Mouse (Mus musculus) embryo, embryonic 11 days (tissue): ENCODE measurements around the gene Crtc3.
A peak's percentile ranks its signal among the peaks of the same experiment; 100 is the strongest.

Experiments
- DNase-seq: peaks from one replicate; pipeline ENCODE4 v3.0.0-alpha.2; 2015

The Crtc3 gene

DNA sequence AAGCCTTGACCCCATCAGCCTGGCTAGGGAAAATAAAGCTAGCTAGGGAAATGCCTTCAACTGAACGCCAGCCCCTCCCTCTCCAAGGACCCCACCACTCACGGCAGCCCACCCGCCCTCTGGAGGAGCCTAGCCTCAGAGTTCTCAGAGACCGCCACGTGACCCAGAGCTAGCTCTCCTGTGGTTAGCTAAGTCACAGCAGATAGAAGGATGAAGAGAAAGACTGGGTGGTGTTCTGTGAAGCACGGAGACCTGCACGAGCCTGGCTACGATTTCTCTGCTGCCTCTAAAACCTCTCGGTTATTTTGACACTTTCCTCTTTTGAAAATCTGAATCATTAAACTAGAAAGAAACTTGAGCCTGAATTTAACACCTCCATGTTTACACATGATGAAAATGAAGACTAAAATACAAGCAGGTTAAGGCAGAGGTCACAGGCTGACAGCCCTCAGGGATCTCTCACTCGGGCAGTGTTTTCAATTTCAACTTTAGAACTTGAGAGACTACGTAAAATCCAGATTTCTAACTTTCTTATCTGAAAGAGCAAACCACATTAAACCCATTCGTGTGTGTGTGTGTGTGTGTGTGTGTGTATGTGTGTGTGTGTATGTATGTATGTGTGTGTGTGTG lies 8.3 kb downstream of the Crtc3 start:
- DNase-seq, result peak; percentile 77

DNA sequence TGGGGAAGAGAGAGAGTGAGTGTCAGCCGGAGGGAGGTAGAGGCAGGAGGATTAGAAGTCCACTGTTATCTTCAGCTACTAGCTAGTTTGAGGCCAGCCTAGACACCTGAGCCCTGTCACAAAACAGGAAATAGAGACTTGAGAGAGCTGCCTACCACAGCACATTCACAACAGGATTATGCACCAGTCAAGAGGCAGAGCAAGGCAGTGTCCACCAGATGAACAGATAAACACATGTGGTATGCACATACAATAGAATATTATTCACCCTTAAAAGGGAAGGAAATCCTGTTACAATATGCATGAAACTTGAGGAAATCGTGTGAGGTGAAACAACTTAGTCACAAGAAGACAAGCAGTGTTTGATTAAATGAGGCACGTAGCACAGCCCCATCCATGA lies 16.4 kb downstream of the Crtc3 start:
- no peak for DNase-seq

DNA sequence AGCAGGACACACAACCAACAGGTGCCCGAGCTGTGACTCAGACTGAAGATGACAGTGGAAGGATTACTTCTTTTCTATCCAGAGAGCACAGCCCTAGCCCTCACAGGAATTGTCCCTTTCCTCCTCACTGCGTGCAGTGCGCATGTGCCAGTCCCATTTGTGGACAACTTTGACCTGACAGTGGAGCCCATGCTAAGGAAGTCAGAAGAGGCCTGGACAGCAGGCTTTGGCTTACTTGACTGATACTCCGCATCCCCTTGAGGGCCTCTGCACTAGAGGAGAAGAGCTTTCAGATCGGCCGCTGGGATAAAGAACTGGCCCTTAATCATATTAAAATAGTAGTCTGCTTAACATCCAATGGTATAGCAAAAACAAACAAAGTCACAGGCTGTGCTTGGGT lies 17.8 kb downstream of the Crtc3 start:
- no peak for DNase-seq

DNA sequence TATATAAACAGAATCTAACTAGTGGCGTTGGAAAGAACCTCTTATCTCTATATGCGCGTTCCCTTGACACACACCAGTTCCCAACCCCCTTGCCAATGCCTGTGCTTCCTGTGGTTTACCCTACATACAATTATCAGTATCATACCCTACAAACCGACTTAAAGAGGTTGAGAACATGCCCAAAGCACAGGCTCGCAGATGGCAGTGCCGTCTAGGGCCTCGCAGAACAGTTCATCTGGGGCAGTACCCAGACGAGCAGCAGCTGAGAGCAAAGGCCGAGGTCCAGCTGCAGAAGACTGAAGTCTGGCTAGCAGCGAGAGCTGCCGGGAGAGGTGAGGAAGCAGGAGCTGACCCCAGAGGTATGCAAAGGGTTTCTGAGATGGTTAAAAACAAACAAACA lies 21.5 kb downstream of the Crtc3 start:
- DNase-seq, result no peak

DNA sequence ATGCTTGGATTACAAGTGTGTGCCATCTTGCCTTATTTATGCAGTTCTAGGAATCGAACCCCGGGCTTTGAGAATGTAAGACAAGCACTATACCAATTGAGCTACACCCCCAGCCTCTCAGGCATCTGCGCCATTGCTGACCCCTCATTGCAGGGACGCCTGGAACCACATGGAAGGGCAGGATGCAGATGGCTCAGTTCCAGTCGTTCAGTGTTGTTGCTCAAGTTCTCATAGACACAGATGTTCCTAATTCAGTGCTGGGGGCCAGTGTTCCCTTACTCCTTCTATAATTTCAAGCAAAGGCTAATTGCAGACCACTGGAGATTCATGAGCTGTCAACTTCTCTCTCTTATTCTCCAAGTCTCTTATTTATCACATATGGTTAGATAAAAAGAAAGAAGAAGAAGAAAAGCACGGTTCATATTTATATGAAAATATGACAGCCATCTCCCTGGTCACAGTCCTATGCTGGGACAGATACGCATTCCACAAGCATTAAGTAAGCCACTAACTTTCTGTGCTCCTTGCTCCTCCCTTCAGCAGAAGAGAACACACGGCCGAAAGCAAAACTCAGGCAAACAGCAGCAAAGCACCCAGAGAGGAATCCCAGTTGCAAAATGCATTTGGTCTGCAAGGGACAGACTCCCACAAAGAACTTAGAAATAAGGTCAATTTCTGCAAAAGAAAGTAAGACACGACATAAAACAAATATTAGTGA lies 22.3 kb downstream of the Crtc3 start:
- DNase-seq, result peak; percentile 56

DNA sequence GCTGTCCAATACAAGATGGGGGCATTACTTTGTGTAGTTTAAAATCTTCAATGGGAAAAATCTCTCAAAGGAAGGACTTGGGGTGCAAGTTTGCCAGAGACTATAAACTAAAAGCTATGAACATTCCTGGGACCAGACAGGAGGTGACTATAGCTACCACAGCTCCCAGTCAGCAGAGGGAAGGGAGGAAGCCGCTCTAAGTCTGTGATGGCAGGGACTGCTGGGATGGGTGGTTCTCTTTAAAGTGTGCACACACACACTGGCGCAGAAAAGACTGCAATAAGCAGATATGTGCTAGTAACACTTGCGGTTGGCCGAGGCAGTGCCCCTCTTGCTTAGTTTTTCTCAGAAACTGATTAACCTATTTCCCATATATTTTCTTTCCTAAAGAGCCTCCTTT lies 27.6 kb downstream of the Crtc3 start:
- DNase-seq, result no peak

DNA sequence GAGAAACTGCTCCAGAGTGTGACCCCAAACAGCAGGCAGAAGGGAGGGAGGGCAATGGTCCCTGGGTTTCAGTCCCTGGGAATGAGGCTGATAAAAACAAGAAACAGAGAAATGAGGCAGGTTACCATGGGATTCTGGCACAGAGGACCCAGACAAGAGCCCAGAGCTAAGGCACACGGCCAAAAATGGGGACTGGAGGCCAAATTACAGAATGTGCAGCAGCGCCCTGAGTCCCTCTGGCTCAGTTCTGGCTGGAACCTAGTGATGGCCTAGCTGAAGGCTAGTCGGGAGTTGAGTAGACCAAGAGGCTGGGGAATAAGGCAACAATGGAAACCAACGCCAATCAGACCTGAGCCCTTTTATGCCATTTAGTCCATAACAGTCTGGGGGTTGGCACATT lies 28.1 kb downstream of the Crtc3 start:
- no peak for DNase-seq

DNA sequence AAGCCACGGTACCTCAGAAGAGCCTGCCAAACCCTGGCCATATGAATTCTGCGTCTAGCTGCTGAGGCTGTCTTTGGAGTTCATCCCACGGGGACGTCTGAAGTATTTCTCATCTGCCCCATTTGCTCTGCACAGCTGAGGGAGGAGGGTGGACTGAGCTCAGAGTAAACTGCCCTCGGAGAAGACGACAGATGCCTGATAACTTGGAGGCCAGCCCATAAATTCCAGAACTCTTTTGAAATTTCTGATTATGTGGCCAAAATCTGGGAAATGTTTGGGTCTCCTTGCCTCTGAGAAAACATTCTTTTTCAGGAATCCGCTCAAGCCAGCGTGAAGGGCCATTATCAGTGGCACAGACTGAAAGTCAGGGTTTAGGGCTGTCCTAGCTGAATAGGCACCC lies 30.8 kb downstream of the Crtc3 start:
- no peak for DNase-seq

DNA sequence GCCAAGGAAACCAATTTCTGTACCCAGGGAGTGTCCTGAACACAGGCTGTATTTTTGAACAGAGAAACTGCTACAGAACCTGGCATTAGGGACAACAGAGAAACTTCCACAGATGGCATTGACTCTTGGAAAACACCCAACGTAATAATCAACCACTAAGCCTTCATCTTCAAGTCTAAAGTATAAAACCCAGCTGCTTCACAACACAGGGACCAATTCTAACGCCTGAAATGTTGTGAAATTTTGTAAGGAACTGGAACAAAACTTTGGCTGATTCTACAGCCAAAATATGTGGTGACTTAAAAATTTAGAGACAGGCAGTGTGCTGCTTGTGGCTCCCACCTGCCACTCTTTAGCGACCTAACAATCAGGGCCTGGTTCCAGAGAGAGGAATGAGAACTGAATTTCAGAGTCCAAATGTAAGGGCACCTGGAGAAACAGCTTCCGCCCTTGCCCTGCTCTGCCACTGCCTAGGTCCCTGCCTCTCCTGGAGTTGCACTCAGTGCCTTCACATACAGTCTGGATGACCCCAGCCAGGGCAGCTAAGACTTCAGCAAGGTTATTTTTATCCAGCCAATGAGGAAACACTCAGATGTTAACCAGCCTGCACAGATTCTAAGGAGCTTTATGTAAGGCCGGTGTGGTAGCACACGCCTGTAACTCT lies 33.2 kb downstream of the Crtc3 start:
- no peak for DNase-seq

DNA sequence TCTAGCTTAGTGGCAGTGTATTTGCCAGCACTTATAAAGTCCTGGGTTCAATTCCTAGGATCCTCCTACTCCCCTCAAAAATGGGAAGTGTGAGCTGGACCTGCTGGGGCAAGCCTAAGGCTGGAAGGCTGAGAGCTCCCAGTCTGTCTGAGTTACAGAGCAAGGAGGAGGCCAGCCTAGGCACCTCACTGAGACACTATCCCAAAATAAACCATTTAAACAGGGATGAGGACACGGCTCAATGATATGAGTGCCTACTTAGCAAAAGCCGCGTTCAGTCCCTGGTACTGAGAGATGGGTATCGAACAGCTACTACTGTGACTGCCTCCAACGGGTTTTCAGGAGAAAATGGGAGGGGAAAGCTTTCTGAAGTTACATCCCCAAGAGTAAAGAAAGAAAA lies 33.8 kb downstream of the Crtc3 start:
- no peak for DNase-seq

DNA sequence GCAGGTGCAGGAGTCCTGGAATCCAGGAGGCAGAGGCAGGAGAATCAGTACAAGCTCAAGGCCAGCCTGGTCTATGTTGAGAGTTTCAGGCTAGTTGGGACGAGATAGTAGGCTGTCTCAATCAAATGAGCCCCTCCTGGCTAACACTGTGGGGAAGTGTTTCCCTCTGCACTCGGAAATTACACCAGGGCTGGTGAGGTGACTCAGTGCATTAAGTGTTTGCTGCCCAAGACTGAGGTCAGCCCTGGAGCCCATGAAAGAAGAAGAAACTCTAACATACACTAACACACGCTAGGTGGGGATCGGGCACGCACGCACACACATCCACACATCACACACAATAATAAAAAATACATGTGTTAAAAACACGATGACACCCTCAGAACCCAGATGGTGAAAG lies 34.3 kb downstream of the Crtc3 start:
- no peak for DNase-seq

DNA sequence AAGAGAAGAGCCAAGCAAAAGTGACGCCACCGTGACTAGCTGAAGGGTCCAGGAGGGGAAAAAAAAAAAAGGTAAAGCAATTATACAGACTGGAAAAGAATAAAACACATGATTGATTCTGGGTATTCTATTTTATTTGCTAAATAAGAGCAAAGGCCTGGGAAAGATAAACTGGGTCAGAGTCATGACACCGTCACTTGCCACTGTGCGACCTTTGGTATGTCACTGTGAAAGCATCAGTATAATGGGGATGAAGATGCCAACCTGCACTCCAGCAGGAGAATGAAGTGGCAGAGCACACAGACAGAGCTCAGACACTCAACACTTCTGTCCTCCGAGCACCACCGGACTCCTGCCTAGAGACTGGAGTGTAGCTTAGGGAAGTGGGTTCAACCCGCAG lies 34.7 kb downstream of the Crtc3 start:
- no peak for DNase-seq

DNA sequence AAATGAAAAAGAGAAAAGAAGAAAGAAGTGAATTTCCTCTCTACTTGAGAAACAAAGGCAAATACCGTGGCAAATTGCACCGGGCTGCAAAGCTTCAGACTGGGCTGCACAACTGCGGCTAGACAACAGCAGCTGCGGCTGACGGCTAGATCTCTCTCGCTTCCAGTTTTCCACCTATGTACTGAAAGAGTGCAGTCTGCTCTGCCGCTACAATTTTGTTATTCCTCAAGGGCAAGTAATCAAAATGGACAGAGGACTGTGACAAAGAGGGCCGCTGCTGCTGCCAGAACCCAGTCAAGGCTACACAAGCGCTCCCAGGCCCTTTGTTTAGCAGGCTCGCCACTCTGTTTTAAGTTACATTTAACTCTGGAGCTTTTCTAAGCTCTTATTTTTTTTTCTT lies 35.6 kb downstream of the Crtc3 start:
- DNase-seq, result no peak

DNA sequence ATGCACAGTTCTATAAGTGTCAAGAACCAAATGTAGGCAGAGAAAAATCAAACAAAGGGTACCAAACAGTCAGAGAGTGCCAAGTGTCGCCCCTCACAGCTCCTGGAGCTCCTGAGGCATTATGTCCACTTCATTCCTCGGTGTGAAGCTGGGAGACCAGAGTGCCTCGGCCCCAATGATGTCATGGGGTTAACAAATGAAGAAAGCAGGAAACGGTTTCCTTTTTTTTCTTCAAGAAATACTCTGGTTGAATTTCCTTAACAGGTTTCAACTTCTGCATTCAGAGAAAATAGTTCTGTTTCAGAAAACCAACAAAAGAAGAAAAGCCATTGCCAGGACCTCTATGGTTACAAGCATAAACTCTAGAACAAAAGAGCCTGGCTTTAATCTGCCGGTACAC lies 36.4 kb downstream of the Crtc3 start:
- DNase-seq, result no peak

DNA sequence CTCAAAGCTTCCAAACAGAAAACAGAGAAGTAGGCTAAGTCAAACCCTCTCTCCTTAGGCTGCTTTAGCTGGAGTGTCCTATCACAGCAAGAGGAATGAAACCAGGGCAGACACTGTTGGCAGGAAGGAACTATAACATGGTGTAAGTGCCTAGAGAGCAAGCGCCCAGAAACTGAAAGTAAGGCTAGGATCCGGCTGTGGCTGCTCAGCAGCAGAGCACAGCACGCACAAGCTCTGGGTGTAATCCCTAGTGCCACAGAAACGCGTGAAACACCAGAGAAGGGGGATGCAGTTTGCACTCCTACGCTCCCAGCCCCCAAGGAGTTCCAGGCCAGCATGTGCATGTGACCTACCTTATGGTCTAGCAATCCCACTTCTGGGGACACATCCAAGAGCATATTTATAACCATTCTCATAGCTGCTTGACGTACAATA lies 41.2 kb downstream of the Crtc3 start:
- DNase-seq, result no peak

DNA sequence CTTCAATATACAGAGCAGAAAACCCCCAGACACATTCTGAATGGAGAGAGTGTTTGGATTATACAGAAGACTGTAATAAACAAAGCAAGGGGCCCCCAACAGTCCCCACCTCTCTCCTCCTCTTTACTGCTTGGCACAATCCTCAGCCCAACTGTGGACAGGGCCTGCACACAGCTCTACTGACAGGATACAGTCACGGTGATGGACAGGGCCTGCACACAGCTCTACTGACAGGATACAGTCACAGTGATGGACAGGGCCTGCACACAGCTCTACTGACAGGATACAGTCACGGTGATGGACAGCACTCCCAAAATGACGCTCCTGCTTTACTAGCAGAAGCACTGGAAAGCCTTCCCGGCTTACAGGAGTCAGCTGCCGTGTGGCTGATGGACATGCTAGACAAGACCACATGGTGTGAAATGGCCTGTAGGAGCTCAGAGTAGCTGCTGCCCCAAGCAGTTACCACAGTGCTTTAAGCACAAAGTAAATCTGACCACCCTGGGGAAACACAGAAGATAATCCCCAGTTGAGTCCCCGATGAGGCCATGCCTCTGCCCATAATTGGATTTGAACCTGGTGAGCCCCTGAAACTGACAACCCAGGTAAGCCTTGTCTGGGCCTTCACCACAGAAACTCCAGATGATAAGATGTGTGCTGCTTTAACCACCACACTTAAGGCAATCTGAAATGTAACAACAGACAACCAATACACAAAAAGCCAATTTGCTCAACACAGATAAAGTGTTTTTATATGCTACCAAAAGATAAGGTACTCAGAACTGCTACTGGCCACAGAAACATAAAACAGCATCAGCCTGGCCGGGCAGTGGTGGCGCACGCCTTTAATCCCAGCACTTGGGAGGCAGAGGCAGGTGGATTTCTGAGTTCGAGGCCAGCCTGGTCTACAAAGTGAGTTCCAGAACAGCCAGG lies 42.3 kb downstream of the Crtc3 start:
- no peak for DNase-seq

DNA sequence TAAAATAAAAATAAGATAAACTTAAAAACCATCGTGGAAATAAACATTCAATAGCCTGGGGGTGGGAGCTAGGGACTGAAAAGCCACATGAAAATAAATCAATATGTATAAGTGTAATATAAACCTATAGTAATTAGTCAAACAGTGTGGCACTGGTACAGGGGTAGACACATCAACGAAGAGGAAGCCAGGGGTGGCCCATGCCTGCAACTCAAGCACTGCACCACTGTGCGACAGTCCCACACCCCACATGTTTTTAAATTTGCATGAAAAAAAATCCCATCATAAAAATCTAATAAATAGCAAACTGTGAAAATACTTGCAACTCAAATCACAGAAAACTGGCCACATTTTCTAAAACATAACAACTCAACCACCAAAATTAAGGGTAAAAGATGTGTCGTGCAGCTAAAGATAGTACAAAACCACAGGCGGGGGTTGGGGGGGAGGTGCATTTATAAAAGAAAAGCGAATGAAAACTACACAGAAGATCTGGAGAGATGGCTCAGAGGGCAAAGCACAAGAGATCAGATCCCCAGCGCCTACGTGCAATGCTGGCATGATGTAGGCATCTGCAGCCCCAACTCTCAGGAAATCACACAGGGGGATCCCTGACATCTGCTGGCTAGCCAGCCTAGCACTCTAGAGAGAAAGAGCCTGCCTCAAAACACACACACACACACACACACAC lies 45.6 kb downstream of the Crtc3 start:
- no peak for DNase-seq

DNA sequence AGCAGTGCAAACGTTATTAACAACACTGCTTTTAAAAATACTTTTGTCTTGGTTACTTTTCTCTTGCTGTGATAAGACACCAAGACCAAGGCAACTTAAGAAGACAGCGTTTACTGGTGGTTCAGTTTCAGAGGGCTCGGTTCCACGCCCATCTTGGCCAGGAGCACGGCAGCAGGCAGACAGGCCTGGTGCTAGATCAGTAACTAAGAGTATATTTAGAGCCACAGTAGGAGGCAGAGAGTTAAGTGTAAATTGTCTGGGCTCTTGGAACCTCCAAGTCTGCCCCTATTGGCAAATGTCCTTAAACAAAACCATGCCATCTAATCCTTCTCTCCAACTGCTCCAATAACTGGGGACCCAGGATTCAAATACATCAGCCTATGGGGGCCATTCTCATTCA lies 46.1 kb downstream of the Crtc3 start:
- DNase-seq, result no peak

DNA sequence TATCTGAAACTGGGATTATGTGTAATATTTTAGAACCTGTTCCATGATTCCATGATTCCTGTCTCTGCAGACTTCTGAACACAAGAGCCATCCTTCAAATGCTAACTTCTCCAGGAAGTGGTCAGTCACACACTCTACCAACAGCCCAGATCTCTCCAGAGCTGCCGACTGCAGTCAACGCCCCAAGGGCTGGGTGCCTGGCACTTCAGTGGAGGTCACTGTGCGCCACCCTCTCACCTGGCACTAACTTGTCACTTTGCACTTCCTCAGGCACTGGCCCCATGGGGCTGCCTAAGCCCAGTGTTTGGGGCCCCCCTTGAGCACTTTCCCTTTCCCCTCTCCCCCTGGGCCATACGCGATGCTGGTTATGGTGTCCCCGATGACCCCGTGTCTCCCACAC lies 46.8 kb downstream of the Crtc3 start:
- DNase-seq, result no peak

DNA sequence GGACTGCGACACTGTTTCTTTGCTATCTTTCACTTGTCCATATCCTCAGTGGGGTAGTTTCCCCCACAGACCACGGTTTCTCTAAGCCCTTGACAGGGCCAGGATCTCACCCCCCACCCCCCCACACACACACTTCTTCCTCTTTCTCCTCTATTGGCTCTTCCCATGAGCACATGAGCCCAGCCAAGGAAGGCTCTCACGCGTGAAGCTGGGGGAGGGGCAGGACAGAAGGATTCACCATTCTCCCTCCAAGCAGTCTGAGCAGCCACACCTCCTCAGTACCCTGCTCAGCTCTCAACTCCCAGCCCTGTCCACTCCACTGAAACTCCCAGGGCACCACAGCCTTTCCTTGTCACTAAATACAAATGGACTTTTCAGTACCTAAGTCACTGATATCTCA lies 47.2 kb downstream of the Crtc3 start:
- DNase-seq, result peak; percentile 54

DNA sequence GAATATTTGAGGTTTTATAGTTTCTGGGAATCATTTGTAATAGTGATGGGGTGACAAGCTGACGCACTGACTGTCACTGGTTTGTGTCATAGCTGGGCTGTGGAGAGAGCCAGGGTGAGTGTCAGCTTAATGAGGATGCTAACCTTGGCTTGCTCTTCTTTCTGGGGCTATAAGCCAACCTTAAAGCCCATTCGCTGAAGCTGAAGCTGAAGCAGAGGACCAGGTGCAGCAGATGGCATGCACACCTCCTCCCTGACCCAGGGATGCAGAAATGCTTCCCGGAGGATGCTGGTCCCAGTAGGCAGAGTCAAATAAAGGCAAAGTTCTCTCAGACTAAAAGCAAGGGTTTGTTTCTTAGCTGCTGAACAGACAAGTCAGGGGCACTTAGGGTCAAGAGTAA lies 48.7 kb downstream of the Crtc3 start:
- DNase-seq, result no peak

DNA sequence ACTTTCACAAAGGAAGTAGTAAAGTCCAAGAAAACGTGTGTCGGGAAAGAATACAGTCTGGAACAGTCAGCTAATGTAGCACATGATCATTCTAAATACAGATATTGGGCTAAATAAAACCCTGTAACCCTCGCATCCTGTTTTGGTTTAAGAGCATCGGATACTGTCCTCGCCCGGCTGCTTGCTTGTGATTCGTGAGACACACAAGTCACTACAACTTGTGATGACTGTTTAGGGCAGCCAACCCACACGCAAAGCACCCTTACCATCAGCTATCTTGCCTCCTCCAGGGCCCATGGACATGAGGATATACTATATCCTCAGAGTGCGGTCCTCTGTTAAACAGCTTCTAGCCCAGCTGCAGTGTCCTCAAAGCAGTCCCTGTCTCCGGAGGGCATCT lies 50.2 kb downstream of the Crtc3 start:
- DNase-seq, result no peak
